ENCODE assay signal across 9 mouse cellular contexts in the genomic region with DNA sequence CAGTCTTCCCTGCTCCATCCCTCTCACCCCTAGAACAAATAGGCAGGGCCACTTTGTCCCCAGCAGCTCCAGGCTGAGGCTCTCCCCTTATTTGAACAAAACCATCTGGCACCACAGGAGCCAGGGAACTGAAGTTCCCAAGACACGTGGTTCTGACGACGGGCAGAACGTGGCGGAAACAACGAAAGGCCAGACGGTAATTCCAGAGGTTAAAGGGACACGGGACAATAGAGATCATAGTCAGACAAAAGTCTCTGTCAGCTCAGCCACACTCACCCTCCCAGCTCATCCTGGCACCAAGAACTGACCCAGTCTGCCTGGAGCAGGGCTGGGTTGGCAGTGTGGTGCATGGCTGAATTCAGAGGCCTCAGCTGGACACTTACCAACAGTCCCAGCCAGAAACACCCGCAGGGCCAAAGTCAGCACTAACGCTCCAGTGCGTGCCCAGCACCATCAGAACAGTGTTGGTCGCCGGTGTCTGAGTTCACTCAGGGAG. TPM values are rescaled to one million over a fixed set of nuclear protein-coding genes. Genes with fewer than 3 reads are reported as not detected.
DNase-seq lines count a peak whose midpoint lies in the region; ATAC-seq and TF ChIP-seq lines count a peak whose summit lies in the region.
"Had no signal": no experiment of that assay in that cellular context is flagged by ENCODE, and none has a peak within 500 bp of the region (broad histone marks: within the 10 kb centered on the region; RNA-seq: fewer than 3 reads in every experiment).

No protein-coding gene starts in this region.

- 64% methylated on average over 13 of the region's 13 CpGs for whole genome bisulfite sequencing in forebrain, embryonic 10.5 days
- 80% methylated on average over 13 of the region's 13 CpGs for whole genome bisulfite sequencing in forebrain, embryonic 12.5 days
- 58% methylated on average over 13 of the region's 13 CpGs for WGBS in embryonic facial prominence, embryonic 10.5 days
- WGBS in hindbrain, embryonic 15.5 days, result 30% methylated on average over 13 of the region's 13 CpGs
- 43% methylated on average over 13 of the region's 13 CpGs for WGBS in limb, embryonic 15.5 days

- H3K9me3 ChIP-seq in forebrain, embryonic 10.5 days, result no peaks in the 10 kb centered on the region; the same call in 1 of the 2 replicates
- no peaks in the 10 kb centered on the region for H3K9me3 ChIP-seq in forebrain, embryonic 12.5 days
- peaks cover 10% of the 10 kb centered on the region; the same call in 1 of the 2 replicates for H3K9me3 ChIP-seq in E14TG2a.4 (ENCODE audit: low read length)
- peaks cover 6% of the 10 kb centered on the region; the same call in 1 of the 2 replicates for H3K9me3 ChIP-seq in embryonic facial prominence, embryonic 10.5 days
- H3K9me3 ChIP-seq in hindbrain, embryonic 15.5 days, result no peaks in the 10 kb centered on the region
- H3K9me3 ChIP-seq in limb, embryonic 15.5 days, result no peaks in the 10 kb centered on the region
- H3K9me3 ChIP-seq: liver, embryonic 13.5 days had no signal

- H3K27ac ChIP-seq in forebrain, embryonic 10.5 days, result peak overlapping the region; percentile 56
- H3K27ac ChIP-seq in forebrain, embryonic 12.5 days, result no peak overlapping the region
- H3K27ac ChIP-seq in embryonic facial prominence, embryonic 10.5 days (replicated peaks), result peak overlapping the region; percentile 41; the same call in 1 of the 2 replicates
- no peak overlapping the region for H3K27ac ChIP-seq in hindbrain, embryonic 15.5 days (replicated peaks)
- peak overlapping the region; percentile 82 for H3K27ac ChIP-seq in limb, embryonic 15.5 days
- H3K27ac ChIP-seq: liver, embryonic 13.5 days had no signal

- H3K36me3 ChIP-seq in forebrain, embryonic 10.5 days (replicated peaks), result no peaks in the 10 kb centered on the region
- no peaks in the 10 kb centered on the region for H3K36me3 ChIP-seq in forebrain, embryonic 12.5 days (replicated peaks)
- H3K36me3 ChIP-seq in E14TG2a.4 (ENCODE audit: insufficient read depth, low read length), result peaks cover 29% of the 10 kb centered on the region; the same call in 1 of the 2 replicates
- no peaks in the 10 kb centered on the region for H3K36me3 ChIP-seq in embryonic facial prominence, embryonic 10.5 days (replicated peaks)
- no peaks in the 10 kb centered on the region for H3K36me3 ChIP-seq in hindbrain, embryonic 15.5 days
- H3K36me3 ChIP-seq in limb, embryonic 15.5 days, result no peaks in the 10 kb centered on the region
- H3K36me3 ChIP-seq: liver, embryonic 13.5 days had no signal

- DNase-seq in forebrain, embryonic 10.5 days (ENCODE audit: extremely low spot score, low spot score), result no peak
- no peak for DNase-seq in embryonic facial prominence, embryonic 10.5 days (ENCODE audit: low spot score)
- DNase-seq in thymus, postnatal 0 days (ENCODE audit: low spot score), result no peak
- DNase-seq: liver, embryonic 13.5 days had no signal

- no peak overlapping the region for H3K9ac ChIP-seq in forebrain, embryonic 12.5 days
- H3K9ac ChIP-seq in hindbrain, embryonic 15.5 days, result no peak overlapping the region
- no peak overlapping the region for H3K9ac ChIP-seq in limb, embryonic 15.5 days
- H3K9ac ChIP-seq: liver, embryonic 13.5 days had no signal

- no peak for TF ChIP-seq CTCF in E14TG2a.4 (conservative IDR thresholded peaks at IDR 0.05; ENCODE audit: low read length)

- no peak overlapping the region for H3K4me3 ChIP-seq in forebrain, embryonic 10.5 days
- H3K4me3 ChIP-seq in forebrain, embryonic 12.5 days (replicated peaks), result no peak overlapping the region
- peak overlapping the region; percentile 52 for H3K4me3 ChIP-seq in E14TG2a.4 (replicated peaks; ENCODE audit: low read length)
- H3K4me3 ChIP-seq in embryonic facial prominence, embryonic 10.5 days, result no peak overlapping the region
- no peak overlapping the region for H3K4me3 ChIP-seq in hindbrain, embryonic 15.5 days
- H3K4me3 ChIP-seq in limb, embryonic 15.5 days, result no peak overlapping the region
- H3K4me3 ChIP-seq: liver, embryonic 13.5 days had no signal

- H3K4me1 ChIP-seq in forebrain, embryonic 10.5 days, result peaks cover 64% of the 10 kb centered on the region
- peaks cover 31% of the 10 kb centered on the region for H3K4me1 ChIP-seq in forebrain, embryonic 12.5 days
- peaks cover 86% of the 10 kb centered on the region for H3K4me1 ChIP-seq in E14TG2a.4 (replicated peaks; ENCODE audit: low read depth, low read length)
- H3K4me1 ChIP-seq in embryonic facial prominence, embryonic 10.5 days, result peaks cover 77% of the 10 kb centered on the region
- peaks cover 28% of the 10 kb centered on the region for H3K4me1 ChIP-seq in hindbrain, embryonic 15.5 days (replicated peaks)
- peaks cover 89% of the 10 kb centered on the region for H3K4me1 ChIP-seq in limb, embryonic 15.5 days

- no peak overlapping the region for H3K4me2 ChIP-seq in forebrain, embryonic 12.5 days
- no peak overlapping the region for H3K4me2 ChIP-seq in hindbrain, embryonic 15.5 days
- no peak overlapping the region; the same call in 1 of the 2 replicates for H3K4me2 ChIP-seq in limb, embryonic 15.5 days
- H3K4me2 ChIP-seq: liver, embryonic 13.5 days had no signal

- H3K27me3 ChIP-seq in forebrain, embryonic 10.5 days (ENCODE audit: poor library complexity, severe bottlenecking), result no peaks in the 10 kb centered on the region
- no peaks in the 10 kb centered on the region for H3K27me3 ChIP-seq in forebrain, embryonic 12.5 days
- H3K27me3 ChIP-seq in E14TG2a.4 (ENCODE audit: insufficient read depth, low read length), result no peaks in the 10 kb centered on the region
- no peaks in the 10 kb centered on the region for H3K27me3 ChIP-seq in embryonic facial prominence, embryonic 10.5 days (replicated peaks; ENCODE audit: low read depth, poor library complexity, severe bottlenecking)
- no peaks in the 10 kb centered on the region for H3K27me3 ChIP-seq in hindbrain, embryonic 15.5 days
- H3K27me3 ChIP-seq in limb, embryonic 15.5 days, result no peaks in the 10 kb centered on the region
- H3K27me3 ChIP-seq: liver, embryonic 13.5 days had no signal

- ATAC-seq in forebrain, embryonic 12.5 days (ENCODE audit: low FRiP score), result no peak
- ATAC-seq in hindbrain, embryonic 15.5 days (ENCODE audit: low FRiP score, low read depth), result peak; percentile 46; the same call in 1 of the 2 replicates
- ATAC-seq in limb, embryonic 15.5 days (ENCODE audit: insufficient number of reproducible peaks, low FRiP score, low TSS enrichment, low read depth), result no peak
- no peak for ATAC-seq in megakaryocyte-erythroid progenitor cell, adult 5-6 weeks (replicated peaks; ENCODE audit: low FRiP score, low TSS enrichment, poor library complexity, severe bottlenecking)

RNA-seq across cellular contexts. Expression of a gene that starts 10.5 kb away (rescaled TPM):
- polyA plus RNA-seq in forebrain, embryonic 10.5 days (2016; fragmentation: Nextera tagmentation; extraction: Ambion mirVana), result 13.3 and 13.8 TPM in 2 replicates
- polyA plus RNA-seq in forebrain, embryonic 12.5 days (2016; fragmentation: Nextera tagmentation; extraction: Ambion mirVana), result 10.2 and 11.4 TPM in 2 replicates
- 20.2 and 23.4 TPM in 2 replicates for polyA plus RNA-seq in embryonic facial prominence, embryonic 10.5 days (2016; fragmentation: Nextera tagmentation; extraction: Ambion mirVana)
- 7.4 and 7.6 TPM in 2 replicates for polyA plus RNA-seq in hindbrain, embryonic 15.5 days (2015; fragmentation: Nextera tagmentation; extraction: Ambion mirVana)
- polyA plus RNA-seq in limb, embryonic 15.5 days (2015; fragmentation: Nextera tagmentation; extraction: Ambion mirVana), result 26.8 and 31.6 TPM in 2 replicates
- 8.4 and 16.0 TPM in 2 replicates for total RNA-seq in megakaryocyte-erythroid progenitor cell, adult 5-6 weeks (2014; fragmentation: Nextera tagmentation)
- 4.1 and 7.7 TPM in 2 replicates for total RNA-seq in megakaryocyte-erythroid progenitor cell, adult 5-6 weeks (2017)
- polyA plus RNA-seq in thymus, postnatal 0 days (2015; fragmentation: Nextera tagmentation; extraction: Ambion mirVana), result 5.2 and 6.0 TPM in 2 replicates

Comparison
In these comparisons a context has a peak if more than half of its experiments do, and no peak if none do; other contexts are left out.
1. H3K27ac ChIP-seq: peak in forebrain, embryonic 10.5 days (single experiment), embryonic facial prominence, embryonic 10.5 days (single experiment) and limb, embryonic 15.5 days (single experiment); none in forebrain, embryonic 12.5 days (single experiment) and hindbrain, embryonic 15.5 days (single experiment).